Mouse (Mus musculus) lung, postnatal 14 days (tissue): ENCODE data around the gene Trim45.

ENCODE experiments used
- DNase-seq: peaks from one replicate; pipeline ENCODE4 v3.0.0; 2021

Trim45 gene

DNA sequence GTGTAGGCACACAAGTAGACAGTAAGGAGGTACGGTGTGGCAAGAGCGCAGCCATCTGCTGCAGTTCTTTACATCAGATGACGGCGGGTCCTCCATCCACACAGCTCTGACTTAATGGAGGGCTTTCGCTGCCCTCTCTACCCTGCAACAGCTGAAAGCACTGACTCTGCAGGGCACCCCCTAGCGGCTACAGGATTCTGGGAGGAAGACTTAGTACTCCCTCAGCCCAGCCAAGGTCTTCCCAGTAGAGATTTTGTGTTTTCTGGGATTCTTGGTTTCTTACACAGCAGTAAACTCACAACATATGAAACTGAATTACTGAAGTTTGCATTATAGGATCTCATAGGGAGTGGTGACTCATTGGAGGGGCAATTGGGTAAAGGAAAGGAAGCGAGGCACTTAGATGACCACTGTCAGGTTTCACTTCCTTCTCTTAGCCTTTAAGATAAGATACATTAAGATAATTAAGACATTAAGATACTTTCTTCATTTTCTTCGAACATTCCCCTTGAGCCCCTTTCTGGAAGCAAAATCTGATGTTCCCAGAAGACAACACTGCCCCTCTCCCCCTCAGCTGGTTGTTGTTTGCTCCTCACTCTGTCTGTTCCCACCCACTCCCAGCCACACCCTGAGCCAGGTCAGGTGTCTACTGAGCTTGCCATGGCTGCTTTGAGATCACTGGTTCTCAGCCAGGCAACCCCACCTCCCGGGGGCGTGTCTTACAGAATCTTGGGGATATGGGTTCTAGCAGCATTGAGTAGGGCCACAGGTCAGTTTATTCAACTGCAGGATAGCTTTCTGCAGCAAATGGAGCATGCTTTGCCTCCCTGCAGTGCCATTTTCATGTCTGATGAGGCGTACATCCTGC is 10.3 kb downstream of the Trim45 start:
- DNase-seq = peak; percentile 39

DNA sequence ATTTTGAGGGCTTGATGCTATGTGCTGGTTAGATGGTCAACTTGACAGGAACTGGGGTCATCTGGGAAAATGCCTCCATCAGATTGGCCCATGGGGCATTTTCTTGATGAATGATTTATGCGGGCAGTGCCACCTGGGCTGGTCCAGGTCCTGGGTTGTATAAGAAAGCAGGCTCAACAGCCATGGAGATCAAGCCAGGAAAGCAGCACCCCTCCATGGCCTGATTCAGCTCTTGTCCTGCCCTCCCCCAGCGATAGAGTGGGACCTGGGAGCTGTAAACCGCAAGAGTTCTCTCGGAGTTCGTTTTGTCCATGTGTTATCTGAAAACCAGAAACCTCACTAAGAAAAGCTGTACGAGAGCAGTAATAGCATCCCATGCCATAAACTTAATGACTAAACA is 13.5 kb downstream of the Trim45 start:
- DNase-seq = no peak

DNA sequence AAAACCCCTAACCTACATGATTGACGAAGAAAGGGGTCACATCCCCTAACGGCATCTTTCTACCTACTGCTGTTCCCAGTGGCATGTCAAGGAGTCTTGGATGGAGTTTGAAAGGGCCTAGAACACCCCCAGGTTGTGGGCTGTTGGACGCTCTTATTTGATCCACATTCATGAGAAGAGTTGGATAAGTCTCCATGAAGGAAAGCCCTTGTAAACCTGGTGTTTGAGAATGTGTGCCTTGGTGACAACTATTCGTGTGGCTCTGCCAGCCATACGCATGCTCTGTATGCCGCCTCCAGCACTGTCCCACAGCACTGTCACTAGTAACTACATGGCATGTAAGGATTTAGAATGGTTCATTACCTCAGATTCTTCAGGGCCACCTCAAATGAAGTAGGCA is 14.2 kb downstream of the Trim45 start:
- no peak for DNase-seq

DNA sequence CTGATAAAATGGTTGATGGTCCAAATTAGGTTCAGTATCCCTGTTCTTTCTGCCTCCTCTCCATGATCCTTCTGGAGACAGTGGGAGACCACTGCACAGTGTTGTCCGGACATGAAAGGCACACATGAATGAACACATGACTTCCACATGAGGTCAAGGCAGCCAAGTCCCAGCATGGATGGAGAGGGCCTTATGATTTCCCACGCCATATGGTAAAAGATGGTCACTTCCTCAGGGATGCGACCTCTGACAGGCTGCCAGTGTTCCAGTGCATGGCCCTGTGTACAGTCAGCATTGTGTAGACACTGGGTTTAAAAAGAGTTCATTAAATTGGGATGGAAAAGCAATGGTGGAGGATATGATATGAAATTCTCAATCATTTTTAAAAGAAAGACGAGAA is 16.2 kb downstream of the Trim45 start:
- DNase-seq = no peak

DNA sequence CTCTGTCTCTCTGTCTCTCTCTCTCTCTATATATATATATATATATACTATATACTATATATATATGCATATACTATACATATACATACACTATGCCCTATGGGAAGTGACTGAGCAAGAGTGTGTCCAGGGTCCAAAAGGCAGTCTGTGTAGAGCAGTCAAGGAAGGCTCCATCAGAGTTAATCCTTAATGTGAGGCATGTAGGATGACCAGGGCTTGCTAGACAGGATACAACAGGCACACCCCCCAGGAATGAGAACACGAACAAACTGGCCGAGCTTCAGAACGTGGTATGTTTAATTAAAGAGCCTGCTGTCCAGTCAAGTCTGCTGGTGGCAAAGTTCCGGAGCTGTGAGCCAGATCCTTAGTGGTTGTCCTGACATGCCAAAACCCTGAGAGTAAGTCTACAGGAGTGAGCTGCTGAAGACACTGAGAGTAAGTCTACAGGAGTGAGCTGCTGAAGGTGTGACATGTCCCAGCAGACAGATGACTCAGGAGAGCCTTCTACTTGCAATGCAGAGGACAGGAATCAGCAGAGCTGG is 18.6 kb downstream of the Trim45 start:
- no peak for DNase-seq

DNA sequence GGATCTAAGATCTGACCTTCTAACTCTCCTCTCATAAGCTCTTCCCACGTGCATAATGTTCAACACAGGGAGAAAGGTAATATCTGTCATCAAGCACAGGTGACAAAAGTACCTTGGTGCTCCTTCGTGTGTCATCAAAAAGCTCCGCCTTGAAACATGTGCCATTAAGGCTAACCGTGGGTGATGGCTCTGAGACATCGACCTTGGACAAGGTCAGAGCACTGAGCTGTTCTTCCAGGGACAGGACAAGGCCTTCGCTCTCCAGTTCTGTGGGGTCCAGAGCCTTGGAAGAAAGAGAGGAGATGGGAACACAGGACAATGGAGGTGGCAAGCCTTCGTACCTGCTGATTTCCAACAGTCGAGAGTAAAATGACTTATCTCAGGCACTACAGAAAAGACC is 25.3 kb downstream of the Trim45 start:
- DNase-seq = no peak

DNA sequence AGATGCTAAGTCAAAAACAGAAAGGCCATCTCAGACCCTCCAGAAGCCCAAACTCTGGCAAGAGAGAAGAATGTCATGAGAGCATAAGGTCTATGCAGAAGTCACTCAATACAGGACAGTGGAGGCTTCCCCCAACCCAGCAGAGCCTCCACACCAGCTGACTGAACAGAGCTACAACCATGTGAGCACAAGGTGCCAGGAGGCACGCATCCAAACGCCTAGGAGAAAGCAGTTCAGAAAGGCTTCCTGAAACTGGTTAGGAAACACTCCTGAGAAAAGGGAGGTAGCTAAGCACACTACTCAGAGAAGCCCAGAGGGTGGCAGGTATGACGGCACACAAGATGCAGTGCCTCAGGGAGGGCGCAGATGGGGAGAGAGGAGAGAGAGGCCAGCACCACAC is 29.5 kb downstream of the Trim45 start:
- no peak for DNase-seq

DNA sequence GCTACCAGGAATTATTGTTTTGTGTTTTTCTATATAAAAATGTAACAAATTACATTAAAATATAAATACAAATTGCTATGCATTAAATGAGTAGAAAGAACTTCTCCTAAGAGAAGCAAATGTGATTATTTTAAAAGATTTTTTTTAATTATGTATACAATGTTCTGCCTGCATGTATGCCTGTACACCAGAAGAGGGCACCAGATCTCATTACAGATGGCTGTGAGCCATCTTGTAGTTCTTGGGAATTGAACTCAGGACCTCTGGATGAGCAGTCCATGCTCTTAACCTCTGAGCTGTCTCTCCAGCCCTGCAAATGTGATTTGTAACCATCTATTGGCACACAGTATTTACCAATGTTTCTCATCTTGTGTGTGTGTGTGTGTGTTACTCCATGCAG is 32.6 kb downstream of the Trim45 start:
- DNase-seq = no peak

DNA sequence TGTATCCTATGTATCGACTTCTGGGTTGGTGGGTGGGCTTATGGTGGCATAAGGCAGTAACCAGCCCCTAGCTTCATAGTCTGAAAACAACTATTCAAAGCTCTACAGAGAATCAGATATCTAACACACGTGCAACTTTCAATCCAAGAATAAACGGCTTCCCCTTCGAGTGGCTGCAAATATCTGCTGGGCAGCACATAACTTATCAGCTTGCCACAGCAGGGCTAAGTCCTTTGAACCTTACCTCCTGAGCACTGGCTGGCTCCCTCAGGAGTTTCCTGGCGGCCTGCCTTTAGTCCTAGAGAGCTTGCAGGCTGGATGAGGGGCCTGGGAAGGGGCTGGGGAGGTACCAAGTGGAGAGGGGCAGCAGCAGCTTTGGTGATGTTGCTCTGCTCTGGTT is 39.0 kb downstream of the Trim45 start:
- DNase-seq = no peak

DNA sequence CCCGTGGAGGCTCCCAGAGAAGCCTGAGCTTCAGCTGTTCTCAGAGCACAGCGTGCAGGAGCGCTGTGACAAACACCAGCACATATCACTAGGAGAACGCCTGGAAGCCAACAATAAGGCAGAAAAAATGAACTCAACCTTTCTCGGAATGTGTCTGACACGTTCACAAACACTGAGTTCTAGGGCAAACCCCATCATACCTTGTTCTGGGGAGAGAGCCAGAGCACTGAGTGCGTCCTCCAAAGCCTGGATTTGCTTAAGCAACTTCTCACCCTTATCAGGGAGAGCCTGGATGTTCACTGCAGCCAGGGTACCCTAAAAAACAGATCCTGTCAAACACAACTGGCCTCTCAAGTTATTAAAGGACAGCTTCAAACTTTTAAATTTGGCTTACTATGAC is 39.5 kb downstream of the Trim45 start:
- DNase-seq = no peak

DNA sequence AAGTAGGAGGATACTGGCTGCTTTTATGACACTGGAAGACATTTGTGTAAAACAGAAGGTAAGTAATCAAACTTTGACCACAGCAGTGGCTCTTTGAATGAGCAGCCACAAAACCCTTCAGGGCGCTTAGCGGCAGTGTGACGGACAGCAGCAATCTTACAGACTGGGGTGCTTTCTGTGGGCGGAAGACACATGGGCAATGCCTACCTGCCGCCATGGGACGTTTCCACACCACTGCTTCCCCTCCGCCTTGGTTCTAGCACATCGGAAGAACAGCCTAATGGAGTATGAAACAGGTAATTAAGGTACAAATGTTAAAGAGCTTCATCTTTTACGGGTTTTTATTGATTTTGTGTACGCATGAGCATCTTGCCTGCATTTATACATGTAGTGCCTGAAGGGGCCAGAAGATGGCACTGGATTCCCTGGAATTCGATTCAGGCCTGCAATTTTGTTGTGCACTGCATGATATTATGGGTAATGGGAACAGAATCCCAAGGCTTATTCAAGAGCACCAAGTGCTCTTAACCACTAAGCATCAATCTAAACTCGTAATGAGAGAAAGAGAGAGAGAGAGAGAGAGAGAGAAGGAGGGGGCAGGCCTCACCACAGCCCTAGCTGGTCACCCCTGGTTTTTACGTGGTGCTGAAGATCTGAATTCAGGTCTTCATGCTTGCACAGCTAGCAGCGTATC is 42.0 kb downstream of the Trim45 start:
- peak; percentile 57 for DNase-seq

DNA sequence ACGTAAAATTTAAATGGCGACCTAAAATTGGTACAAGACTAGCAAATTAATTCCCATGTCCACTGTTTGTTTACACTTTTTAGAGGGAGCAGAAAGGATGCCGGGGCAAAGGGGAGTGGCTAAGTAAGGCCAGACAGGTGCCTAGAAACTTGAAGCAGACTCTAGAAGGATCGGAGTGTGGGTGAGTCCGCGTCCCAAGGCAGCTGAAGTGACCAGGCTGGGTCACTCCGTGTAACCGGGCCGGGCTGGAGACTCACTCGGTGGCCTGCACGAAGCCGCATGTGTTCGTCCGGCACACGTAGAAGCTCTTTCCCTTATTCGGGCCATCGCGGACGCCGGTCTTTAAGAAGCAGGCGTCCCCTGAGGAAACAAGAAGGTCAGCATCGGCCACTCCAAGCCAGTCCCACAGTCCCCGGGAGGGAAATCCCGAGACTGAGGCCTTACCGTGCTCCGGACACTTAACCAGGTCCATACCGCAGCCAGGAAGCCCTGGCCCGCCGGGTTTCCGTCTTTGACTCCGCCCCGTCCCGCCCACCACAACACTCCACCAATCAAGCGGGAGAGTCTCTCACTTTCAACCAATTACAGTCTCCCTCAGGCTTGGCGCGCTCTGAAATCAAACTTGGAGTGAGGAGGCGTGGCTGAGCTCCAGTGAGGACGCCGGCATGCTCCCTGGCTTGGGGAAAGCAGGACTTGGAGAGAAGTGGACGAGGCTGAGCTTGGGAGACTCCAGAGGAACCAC is 47.3 kb downstream of the Trim45 start, which contains the start of gene Ttf2:
TSS of gene Ttf2 (minus strand) at position 488 of the 742 bp plus-strand sequence.
- peak; percentile 95 for DNase-seq

DNA sequence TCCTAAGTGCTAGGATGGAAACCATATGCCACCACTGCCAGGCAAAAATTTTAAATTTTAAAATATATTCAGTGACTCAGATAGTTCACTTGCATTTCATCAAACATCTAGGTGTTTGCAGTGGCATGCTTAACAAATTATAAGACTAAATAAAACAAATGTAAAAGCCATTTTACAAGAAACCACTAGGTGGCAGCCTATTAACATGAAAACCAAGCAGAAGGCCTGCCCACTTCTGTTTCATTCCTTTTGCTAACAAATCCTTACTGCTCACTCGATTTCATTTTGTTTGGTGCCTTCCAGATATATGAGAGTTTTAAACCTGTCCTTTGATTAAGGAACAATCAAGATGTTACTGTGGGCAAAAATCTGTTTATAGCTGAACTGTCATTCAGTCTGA is 51.9 kb downstream of the Trim45 start:
- DNase-seq = no peak

DNA sequence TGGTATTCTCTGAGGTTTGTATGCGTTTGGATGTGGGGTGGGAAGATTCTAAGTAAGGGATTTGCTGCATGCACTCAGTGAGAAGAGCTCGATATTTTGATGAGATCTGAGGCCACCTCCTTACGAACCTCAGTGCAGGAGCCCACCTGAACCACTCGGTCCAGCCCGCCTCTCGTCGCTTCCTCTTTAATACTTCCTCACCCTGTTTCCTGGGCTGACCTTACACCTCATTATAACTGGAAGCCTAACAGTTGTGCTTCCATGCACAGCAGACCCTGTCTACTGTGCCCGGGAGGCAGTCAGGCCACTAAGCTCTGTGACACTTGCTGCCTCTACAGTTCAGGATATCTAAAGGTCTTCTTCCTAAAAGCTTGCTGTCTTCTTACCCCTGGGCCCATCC is 57.3 kb downstream of the Trim45 start:
- DNase-seq = no peak
